Comparison of ENCODE assay signal across 8 mouse cellular contexts in the genomic region with DNA sequence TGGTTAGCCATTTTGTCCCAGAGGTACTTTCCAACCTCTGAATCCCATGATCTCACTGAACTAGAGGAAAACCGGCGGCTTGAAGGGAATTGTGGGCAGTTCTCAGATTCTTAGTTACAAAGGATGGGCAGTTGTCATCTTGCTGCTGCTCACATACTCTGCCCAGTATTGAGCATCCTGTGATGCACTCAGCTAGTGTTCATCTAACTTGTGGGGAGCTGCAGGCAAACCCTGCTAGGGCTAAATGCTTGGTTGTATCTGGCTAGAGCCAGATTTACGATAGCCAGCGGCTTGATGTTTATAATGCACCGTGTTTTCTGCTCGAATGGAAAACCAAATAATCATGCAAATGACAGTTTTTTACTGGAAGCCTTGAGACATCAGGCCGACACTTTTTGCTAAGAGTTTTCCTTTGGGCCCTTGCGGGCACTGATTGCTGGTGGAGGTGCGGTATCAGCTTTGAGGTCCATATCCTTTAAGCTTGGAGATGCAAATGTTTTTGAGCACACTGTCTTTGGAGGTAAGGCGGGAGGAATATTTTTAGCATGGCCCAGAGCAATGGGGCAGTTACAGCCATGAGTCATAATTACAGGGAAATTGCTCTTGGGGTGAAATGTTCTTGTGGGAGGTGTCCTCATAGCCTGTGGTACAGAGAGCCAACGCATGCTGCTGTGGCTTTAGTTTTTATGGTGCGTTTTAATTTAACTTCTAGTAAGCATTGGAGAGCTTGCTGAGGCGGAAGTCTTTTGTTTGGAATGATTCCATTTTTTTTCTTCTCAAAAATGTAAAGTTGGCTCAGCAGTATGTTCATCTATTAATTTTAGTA. TPM values are rescaled to one million over a fixed set of nuclear protein-coding genes. Genes with fewer than 3 reads are reported as not detected.
A peak's percentile ranks its signal among the peaks of the same experiment; 100 is the strongest.
DNase-seq lines count a peak whose midpoint lies in the region; ATAC-seq and TF ChIP-seq lines count a peak whose summit lies in the region.

No protein-coding gene starts in this region.

- 28% methylated on average over 13 of the region's 13 CpGs for WGBS in kidney, adult 2 months
- 44% methylated on average over 13 of the region's 13 CpGs for WGBS in hindbrain, postnatal 0 days

- no peaks in the 10 kb centered on the region for H3K36me3 ChIP-seq in kidney, adult 2 months (ENCODE audit: control insufficient read depth, insufficient read depth, low read length)
- H3K36me3 ChIP-seq in hindbrain, postnatal 0 days (ENCODE audit: insufficient read depth, low read length) = no peaks in the 10 kb centered on the region

- no peaks in the 10 kb centered on the region for H3K27me3 ChIP-seq in kidney, adult 2 months (replicated peaks; ENCODE audit: control insufficient read depth, insufficient read depth, low read length)
- H3K27me3 ChIP-seq in hindbrain, postnatal 0 days (ENCODE audit: insufficient read depth, low read length) = no peaks in the 10 kb centered on the region

- no peak for DNase-seq in kidney, adult 2 months
- DNase-seq in kidney, adult 9 months = no peak
- peak; percentile 64 for DNase-seq in NIH3T3 (ENCODE audit: low read depth)
- DNase-seq in hindbrain, postnatal 0 days (ENCODE audit: low spot score) = no peak
- peak; percentile 24 for DNase-seq in neural tube, embryonic 10.5 days (ENCODE audit: extremely low spot score, low spot score)
- DNase-seq in frontal cortex, postnatal 36 days (ENCODE audit: low spot score in 2 of 2) = no peak
- no peak for DNase-seq in right cerebral cortex, postnatal 10 days (ENCODE audit: low spot score in 2 of 2)
- DNase-seq in kidney, adult 8-10 months = no peak

- peak overlapping the region; percentile 71 for H3K4me3 ChIP-seq in kidney, adult 2 months (ENCODE audit: insufficient read depth, low read depth, low read length)
- H3K4me3 ChIP-seq in hindbrain, postnatal 0 days (ENCODE audit: low read length) = peak overlapping the region; percentile 90

- H3K4me1 ChIP-seq in kidney, adult 2 months (ENCODE audit: control insufficient read depth, insufficient read depth, low read length) = peaks cover 5% of the 10 kb centered on the region; the same call in 1 of the 2 replicates
- H3K4me1 ChIP-seq in hindbrain, postnatal 0 days (ENCODE audit: insufficient read depth, low read length) = peaks cover 11% of the 10 kb centered on the region

- ATAC-seq in hindbrain, postnatal 0 days = no peak

- peak overlapping the region; percentile 49 for H3K27ac ChIP-seq in kidney, adult 2 months (ENCODE audit: insufficient read depth, low read depth, low read length)
- no peak overlapping the region for H3K27ac ChIP-seq in hindbrain, postnatal 0 days

- peak overlapping the region; percentile 87 for H3K9ac ChIP-seq in hindbrain, postnatal 0 days (replicated peaks; ENCODE audit: low read length)

- TF ChIP-seq POLR2A in kidney, adult 2 months (IDR thresholded peaks at IDR 0.05; ENCODE audit: low read depth, low read length) = no peak

- no peak for TF ChIP-seq CTCF in kidney, adult 2 months (conservative IDR thresholded peaks at IDR 0.05; ENCODE audit: insufficient read depth, insufficient read length, low read depth, low read length)
- no peak for TF ChIP-seq CTCF in hindbrain, postnatal 0 days (IDR thresholded peaks at IDR 0.05; ENCODE audit: low read depth)

- H3K9me3 ChIP-seq in hindbrain, postnatal 0 days (ENCODE audit: low read length) = no peaks in the 10 kb centered on the region

- H3K4me2 ChIP-seq in hindbrain, postnatal 0 days (ENCODE audit: low read depth, low read length) = peak overlapping the region; percentile 68

RNA-seq across cellular contexts. Expression of a gene that starts 1.5 kb away (rescaled TPM):
- 22.3 and 23.9 TPM in 2 replicates for polyA plus RNA-seq in kidney, adult 2 months (2012; rRNA removed)
- total RNA-seq in hindbrain, postnatal 0 days (2014; rRNA removed) = 14.5 and 23.3 TPM in 2 replicates
- polyA plus RNA-seq in hindbrain, postnatal 0 days (2015; fragmentation: Nextera tagmentation; extraction: Ambion mirVana) = 8.7 and 9.7 TPM in 2 replicates

RNA-seq across cellular contexts. Expression of a gene that starts 3.7 kb away (rescaled TPM):
- polyA plus RNA-seq in kidney, adult 2 months (2012; rRNA removed) = 2.9 and 4.0 TPM in 2 replicates
- 2.7 and 5.9 TPM in 2 replicates for total RNA-seq in hindbrain, postnatal 0 days (2014; rRNA removed)
- polyA plus RNA-seq in hindbrain, postnatal 0 days (2015; fragmentation: Nextera tagmentation; extraction: Ambion mirVana) = 15.5 and 16.8 TPM in 2 replicates

RNA-seq across cellular contexts. Expression of a gene that starts 28.3 kb away (rescaled TPM):
- polyA plus RNA-seq in kidney, adult 2 months (2012; rRNA removed) = 1.1 and 1.2 TPM in 2 replicates
- 0.18 and 0.37 TPM in 2 replicates for total RNA-seq in hindbrain, postnatal 0 days (2014; rRNA removed)
- 0.63 and 1.5 TPM in 2 replicates for polyA plus RNA-seq in hindbrain, postnatal 0 days (2015; fragmentation: Nextera tagmentation; extraction: Ambion mirVana)

RNA-seq across cellular contexts. Expression of a gene that starts 28.8 kb away (rescaled TPM):
- 15.3 and 17.0 TPM in 2 replicates for polyA plus RNA-seq in kidney, adult 2 months (2012; rRNA removed)
- total RNA-seq in hindbrain, postnatal 0 days (2014; rRNA removed) = 80.1 and 82.9 TPM in 2 replicates
- 104 and 105 TPM in 2 replicates for polyA plus RNA-seq in hindbrain, postnatal 0 days (2015; fragmentation: Nextera tagmentation; extraction: Ambion mirVana)

Comparison
In these comparisons a context has a peak if more than half of its experiments do, and no peak if none do; other contexts are left out.
1. DNase-seq: peak in NIH3T3 (single experiment) and neural tube, embryonic 10.5 days (single experiment); none in kidney, adult 2 months (single experiment), kidney, adult 9 months (single experiment), hindbrain, postnatal 0 days (single experiment), frontal cortex, postnatal 36 days (0 of 2), right cerebral cortex, postnatal 10 days (0 of 2) and kidney, adult 8-10 months (0 of 2).